Mouse (Mus musculus) embryonic fibroblast, embryonic 13.5 days (primary cell): ENCODE measurements around the gene Ceacam19.

ENCODE experiments used
- CTCF ChIP-seq: IDR thresholded peaks from 2 replicates; pipeline ENCODE4 v1.5.1; 2011; ENCODE audit warnings: mild to moderate bottlenecking, control low read depth, low read length, moderate library complexity, borderline replicate concordance; ENCODE audit not compliant: insufficient read depth
- POLR2A ChIP-seq: IDR thresholded peaks from 2 replicates; pipeline ENCODE4 v1.6.1; 2011; ENCODE audit warnings: low read depth, mild to moderate bottlenecking, control low read depth, low read length, moderate library complexity

GRCm38 (mm10) chr7:19880754-19881153 is 7.0 kb downstream of the Ceacam19 start:
- TF ChIP-seq CTCF (no peak), POLR2A (no peak)
